Mouse (Mus musculus): Measurements from ENCODE around the gene Afg1l. TPM values are rescaled to one million over a fixed set of nuclear protein-coding genes. Genes with fewer than 3 reads are reported as not detected.
A peak's percentile ranks its signal among the peaks of the same experiment; 100 is the strongest.

Gene Afg1l
- polyA plus RNA-seq, 1 experiment from 2014 or later, result 7.4 TPM

- H3K9me3 ChIP-seq (ENCODE audit: control insufficient read depth, low read depth, low read length), result no peaks in the 10 kb centered on the region
- 60% methylated on average over 3 of the region's 3 CpGs for whole genome bisulfite sequencing
- no peaks in the 10 kb centered on the region for H3K36me3 ChIP-seq (ENCODE audit: control insufficient read depth, insufficient read depth, low read length)
- no peak overlapping the region for H3K4me2 ChIP-seq (replicated peaks; ENCODE audit: low read depth, low read length)
- no peak overlapping the region for H3K9ac ChIP-seq (replicated peaks; ENCODE audit: low read depth, low read length)
- H3K27ac ChIP-seq (ENCODE audit: low read length), result no peak overlapping the region
- no peak overlapping the region for H3K4me3 ChIP-seq (ENCODE audit: low read depth, low read length)
- no peaks in the 10 kb centered on the region for H3K4me1 ChIP-seq (ENCODE audit: control insufficient read depth, insufficient read depth, low read length)
- no peak for ATAC-seq (ENCODE audit: insufficient number of reproducible peaks, insufficient read depth, low FRiP score, low read depth)
- no peaks in the 10 kb centered on the region for H3K27me3 ChIP-seq (ENCODE audit: control insufficient read depth, insufficient read depth, low read length)
Measured at GRCm38 (mm10) chr10:42355980-42356379, 122.4 kb downstream of the Afg1l start.

DNA sequence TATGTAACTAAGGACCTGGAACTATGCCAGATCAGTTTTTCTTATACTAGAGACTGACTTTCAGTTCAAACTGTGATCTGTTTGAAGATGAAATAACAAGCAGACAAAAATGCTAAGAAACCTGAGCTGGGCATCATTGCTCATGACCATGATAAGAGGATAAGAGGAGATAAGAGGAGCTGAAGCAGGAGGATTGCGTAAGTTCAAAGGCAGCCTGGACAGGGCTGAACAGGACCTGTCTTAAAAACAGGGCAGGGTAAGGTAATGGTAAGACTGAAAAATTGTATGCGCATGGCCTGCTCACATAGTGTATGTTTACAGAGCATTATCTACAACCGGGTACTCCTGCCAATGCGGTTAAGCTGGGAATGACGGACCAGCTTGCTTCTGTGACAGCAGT, 130.4 kb downstream of the Afg1l start:
- ATAC-seq (ENCODE audit: insufficient number of reproducible peaks, insufficient read depth, low FRiP score, low read depth), result no peak
- no peaks in the 10 kb centered on the region for H3K27me3 ChIP-seq (ENCODE audit: control insufficient read depth, insufficient read depth, low read length)
- H3K4me2 ChIP-seq (replicated peaks; ENCODE audit: low read depth, low read length), result no peak overlapping the region
- no peak overlapping the region for H3K4me3 ChIP-seq (ENCODE audit: low read depth, low read length)
- H3K36me3 ChIP-seq (ENCODE audit: control insufficient read depth, insufficient read depth, low read length), result no peaks in the 10 kb centered on the region
- H3K4me1 ChIP-seq (ENCODE audit: control insufficient read depth, insufficient read depth, low read length), result 0 out of 2 replicates have a peak, but pooled peaks cover 3% of the 10 kb centered on the region
- no peak overlapping the region for H3K9ac ChIP-seq (replicated peaks; ENCODE audit: low read depth, low read length)
- H3K9me3 ChIP-seq (ENCODE audit: control insufficient read depth, low read depth, low read length), result no peaks in the 10 kb centered on the region
- no peak overlapping the region for H3K27ac ChIP-seq (ENCODE audit: low read length)
- WGBS, result 57% methylated on average over 5 of the region's 5 CpGs

DNA sequence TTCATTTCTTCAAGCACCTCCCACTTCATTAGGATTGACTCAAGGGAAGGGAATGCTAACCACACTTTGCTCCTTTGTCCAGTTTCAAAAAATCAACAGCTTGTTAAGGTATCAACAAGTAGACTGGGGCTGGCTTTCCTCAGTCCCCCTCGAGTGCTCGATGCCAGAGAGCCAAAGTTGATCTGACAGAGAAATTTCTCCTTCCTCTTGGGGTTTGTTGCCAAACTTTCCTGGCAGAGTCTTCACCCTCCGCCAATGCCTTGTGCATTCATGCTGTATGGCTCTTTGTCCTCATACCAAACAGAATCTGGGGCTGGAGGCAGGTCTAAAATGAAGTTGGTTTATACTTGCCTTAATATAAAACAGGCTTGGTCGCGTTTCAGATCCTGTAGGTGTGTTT, 131.2 kb downstream of the Afg1l start:
- no peak for ATAC-seq (ENCODE audit: insufficient number of reproducible peaks, insufficient read depth, low FRiP score, low read depth)
- Histone ChIP-seq H3K36me3 (ENCODE audit: control insufficient read depth, insufficient read depth, low read length) (no peaks in the 10 kb centered on the region), H3K9me3 (ENCODE audit: control insufficient read depth, low read depth, low read length) (no peaks in the 10 kb centered on the region), H3K9ac (replicated peaks; ENCODE audit: low read depth, low read length) (no peak overlapping the region), H3K27me3 (ENCODE audit: control insufficient read depth, insufficient read depth, low read length) (no peaks in the 10 kb centered on the region), H3K27ac (ENCODE audit: low read length) (no peak overlapping the region), H3K4me1 (ENCODE audit: control insufficient read depth, insufficient read depth, low read length) (0 out of 2 replicates have a peak, but pooled peaks cover 3% of the 10 kb centered on the region), H3K4me2 (replicated peaks; ENCODE audit: low read depth, low read length) (no peak overlapping the region), H3K4me3 (ENCODE audit: low read depth, low read length) (no peak overlapping the region)
- WGBS, result 56% methylated on average over 5 of the region's 5 CpGs

DNA sequence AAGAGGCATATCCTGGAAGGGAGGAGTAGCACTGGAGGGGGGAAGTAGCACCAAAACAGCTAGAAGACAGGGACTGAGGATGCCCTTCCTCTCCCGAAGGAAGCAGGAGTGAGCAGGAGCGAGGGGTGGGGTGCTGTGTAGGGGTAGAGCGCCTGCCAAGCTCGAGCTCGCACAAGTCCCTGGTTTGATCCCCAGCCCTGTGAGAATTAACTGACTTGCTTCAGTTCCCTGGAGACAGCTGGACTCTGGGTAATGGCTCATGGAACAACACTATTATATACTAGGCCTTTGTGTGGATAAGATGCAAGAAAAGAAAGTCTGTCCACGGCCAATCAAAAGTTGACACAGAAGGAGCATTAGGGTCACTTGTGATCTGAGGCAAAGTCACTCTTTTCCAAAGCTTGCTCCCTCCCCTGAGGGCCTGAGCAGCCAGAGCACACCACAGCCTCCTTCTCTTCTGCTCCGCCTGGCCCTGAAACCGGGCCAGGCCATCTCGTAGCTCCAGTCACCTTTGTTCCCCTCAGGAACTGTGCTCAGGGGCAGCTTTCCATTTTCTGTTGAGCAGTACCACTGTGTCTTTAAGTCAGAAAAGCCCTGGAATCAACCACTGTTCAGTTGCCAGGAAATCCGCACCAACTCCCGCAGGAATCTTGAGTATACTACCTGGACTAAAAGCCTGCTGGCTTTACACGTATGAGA, 132.0 kb downstream of the Afg1l start:
- no peaks in the 10 kb centered on the region for H3K27me3 ChIP-seq (ENCODE audit: control insufficient read depth, insufficient read depth, low read length)
- H3K4me3 ChIP-seq (ENCODE audit: low read depth, low read length), result no peak overlapping the region
- 0 out of 2 replicates have a peak, but pooled peaks cover 3% of the 10 kb centered on the region for H3K4me1 ChIP-seq (ENCODE audit: control insufficient read depth, insufficient read depth, low read length)
- WGBS, result 72% methylated on average over 12 of the region's 12 CpGs
- H3K36me3 ChIP-seq (ENCODE audit: control insufficient read depth, insufficient read depth, low read length), result no peaks in the 10 kb centered on the region
- H3K27ac ChIP-seq (ENCODE audit: low read length), result no peak overlapping the region
- no peak for ATAC-seq (ENCODE audit: insufficient number of reproducible peaks, insufficient read depth, low FRiP score, low read depth)
- no peak overlapping the region for H3K9ac ChIP-seq (replicated peaks; ENCODE audit: low read depth, low read length)
- H3K9me3 ChIP-seq (ENCODE audit: control insufficient read depth, low read depth, low read length), result no peaks in the 10 kb centered on the region
- no peak overlapping the region for H3K4me2 ChIP-seq (replicated peaks; ENCODE audit: low read depth, low read length)

GRCm38 (mm10) chr10:42342714-42343113, 135.7 kb downstream of the Afg1l start:
- H3K9me3 ChIP-seq (ENCODE audit: control insufficient read depth, low read depth, low read length), result no peaks in the 10 kb centered on the region
- no peak overlapping the region for H3K4me2 ChIP-seq (replicated peaks; ENCODE audit: low read depth, low read length)
- no peaks in the 10 kb centered on the region for H3K4me1 ChIP-seq (ENCODE audit: control insufficient read depth, insufficient read depth, low read length)
- H3K27ac ChIP-seq (ENCODE audit: low read length), result no peak overlapping the region
- no peaks in the 10 kb centered on the region for H3K27me3 ChIP-seq (ENCODE audit: control insufficient read depth, insufficient read depth, low read length)
- H3K4me3 ChIP-seq (ENCODE audit: low read depth, low read length), result no peak overlapping the region
- no peaks in the 10 kb centered on the region for H3K36me3 ChIP-seq (ENCODE audit: control insufficient read depth, insufficient read depth, low read length)
- no peak overlapping the region for H3K9ac ChIP-seq (replicated peaks; ENCODE audit: low read depth, low read length)
- ATAC-seq (ENCODE audit: insufficient number of reproducible peaks, insufficient read depth, low FRiP score, low read depth), result no peak
- WGBS, result 84% methylated on average over 5 of the region's 5 CpGs

DNA sequence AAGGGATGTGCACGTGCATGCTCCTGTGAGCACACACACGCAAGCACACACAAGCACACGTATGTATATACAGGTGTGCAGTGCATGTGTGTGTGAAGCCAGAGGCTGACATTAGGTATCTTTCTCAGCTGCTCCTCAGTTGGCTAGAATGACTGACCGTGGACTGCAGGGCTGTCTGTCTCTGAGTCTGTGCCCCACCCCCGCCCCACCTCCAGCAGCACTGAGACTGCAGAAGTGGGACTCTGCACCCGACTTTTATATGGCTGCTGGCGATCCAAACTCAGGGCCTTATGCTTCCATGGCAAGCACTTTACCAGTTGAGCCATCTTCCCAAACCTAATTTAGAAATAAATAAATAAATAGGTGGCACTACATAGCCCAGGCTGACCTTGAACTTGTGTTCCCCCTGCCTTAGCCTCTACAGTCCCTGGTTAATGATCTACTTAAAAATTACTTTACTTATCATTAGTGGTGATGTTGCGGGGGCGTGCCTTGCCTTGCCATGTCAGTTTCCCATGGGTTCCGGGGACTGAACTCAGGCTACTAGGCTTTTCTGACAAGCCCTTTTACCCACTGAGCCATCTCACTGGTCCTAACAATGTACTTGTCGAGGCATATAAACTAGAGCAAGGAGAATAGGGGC, 136.4 kb downstream of the Afg1l start:
- ATAC-seq (ENCODE audit: insufficient number of reproducible peaks, insufficient read depth, low FRiP score, low read depth), result 0 out of 2 replicates have a peak, but pooled peaks have one; percentile 58
- Histone ChIP-seq H3K36me3 (ENCODE audit: control insufficient read depth, insufficient read depth, low read length) (no peaks in the 10 kb centered on the region), H3K27me3 (ENCODE audit: control insufficient read depth, insufficient read depth, low read length) (no peaks in the 10 kb centered on the region), H3K4me2 (replicated peaks; ENCODE audit: low read depth, low read length) (no peak overlapping the region), H3K9me3 (ENCODE audit: control insufficient read depth, low read depth, low read length) (no peaks in the 10 kb centered on the region), H3K9ac (replicated peaks; ENCODE audit: low read depth, low read length) (no peak overlapping the region), H3K27ac (ENCODE audit: low read length) (no peak overlapping the region), H3K4me3 (ENCODE audit: low read depth, low read length) (no peak overlapping the region), H3K4me1 (ENCODE audit: control insufficient read depth, insufficient read depth, low read length) (no peaks in the 10 kb centered on the region)
- WGBS, result 79% methylated on average over 11 of the region's 11 CpGs

- Histone ChIP-seq H3K4me1 (ENCODE audit: control insufficient read depth, insufficient read depth, low read length) (no peaks in the 10 kb centered on the region), H3K9me3 (ENCODE audit: control insufficient read depth, low read depth, low read length) (no peaks in the 10 kb centered on the region), H3K4me2 (replicated peaks; ENCODE audit: low read depth, low read length) (no peak overlapping the region), H3K9ac (replicated peaks; ENCODE audit: low read depth, low read length) (no peak overlapping the region), H3K4me3 (ENCODE audit: low read depth, low read length) (no peak overlapping the region), H3K27me3 (ENCODE audit: control insufficient read depth, insufficient read depth, low read length) (no peaks in the 10 kb centered on the region), H3K27ac (ENCODE audit: low read length) (no peak overlapping the region), H3K36me3 (ENCODE audit: control insufficient read depth, insufficient read depth, low read length) (no peaks in the 10 kb centered on the region)
- no peak for ATAC-seq (ENCODE audit: insufficient number of reproducible peaks, insufficient read depth, low FRiP score, low read depth)
- WGBS, result 57% methylated on average over 6 of the region's 6 CpGs
Measured at GRCm38 (mm10) chr10:42340426-42340793, 138.0 kb downstream of the Afg1l start.

DNA sequence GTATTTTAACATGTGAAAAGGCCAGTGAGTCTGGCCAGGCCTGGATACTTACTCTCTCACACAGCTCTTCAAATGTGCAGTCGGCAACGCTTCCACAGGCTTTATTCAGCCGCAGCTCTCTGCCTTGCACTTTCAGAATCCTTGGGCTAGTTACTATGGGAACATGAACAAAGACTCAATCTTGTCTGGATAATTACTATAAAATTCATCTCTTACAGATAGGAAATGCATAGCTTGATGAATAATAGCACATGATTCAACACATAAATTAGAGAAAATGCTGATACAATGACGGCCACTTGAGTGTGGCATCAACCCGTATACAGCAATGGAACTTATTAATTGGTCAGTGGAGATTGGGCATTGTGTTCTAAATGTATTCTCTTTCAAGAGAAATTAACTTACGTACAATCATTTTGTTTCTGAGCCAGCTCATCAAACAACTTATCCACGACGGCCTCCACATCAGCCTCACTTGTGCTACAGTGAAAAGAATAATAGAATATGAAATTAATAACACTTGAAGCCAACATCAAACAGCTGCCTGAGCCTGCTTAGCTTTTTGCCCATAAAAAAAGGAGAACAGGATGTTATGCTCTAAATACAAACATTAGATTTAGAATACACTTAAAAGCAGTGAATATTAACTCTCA, 138.5 kb downstream of the Afg1l start:
- Histone ChIP-seq H3K4me2 (replicated peaks; ENCODE audit: low read depth, low read length) (no peak overlapping the region), H3K4me1 (ENCODE audit: control insufficient read depth, insufficient read depth, low read length) (no peaks in the 10 kb centered on the region), H3K27me3 (ENCODE audit: control insufficient read depth, insufficient read depth, low read length) (no peaks in the 10 kb centered on the region), H3K4me3 (ENCODE audit: low read depth, low read length) (no peak overlapping the region), H3K27ac (ENCODE audit: low read length) (no peak overlapping the region), H3K9me3 (ENCODE audit: control insufficient read depth, low read depth, low read length) (no peaks in the 10 kb centered on the region), H3K36me3 (ENCODE audit: control insufficient read depth, insufficient read depth, low read length) (no peaks in the 10 kb centered on the region), H3K9ac (replicated peaks; ENCODE audit: low read depth, low read length) (no peak overlapping the region)
- 76% methylated on average over 8 of the region's 8 CpGs for WGBS
- no peak for ATAC-seq (ENCODE audit: insufficient number of reproducible peaks, insufficient read depth, low FRiP score, low read depth)

Measured in stomach, embryonic 14.5 days (tissue).